Mouse (Mus musculus) ES-E14 (cell line): ENCODE data around the gene Prr5l.

ENCODE experiments used
- HCFC1 ChIP-seq: IDR thresholded peaks from 2 replicates; pipeline ENCODE4 v1.6.1; 2012; ENCODE audit warnings: low read length, inconsistent platforms, borderline replicate concordance; ENCODE audit not compliant: insufficient read depth
- MAFK ChIP-seq: IDR thresholded peaks from 2 replicates; pipeline ENCODE4 v1.6.1; 2014; ENCODE audit warnings: mild to moderate bottlenecking, low read depth, low read length, inconsistent platforms; ENCODE audit not compliant: insufficient read depth
- ZC3H11A ChIP-seq: IDR thresholded peaks from 2 replicates; pipeline ENCODE4 v1.6.1; 2012; ENCODE audit warnings: low read depth, mild to moderate bottlenecking, inconsistent platforms, low read length, borderline replicate concordance

DNA sequence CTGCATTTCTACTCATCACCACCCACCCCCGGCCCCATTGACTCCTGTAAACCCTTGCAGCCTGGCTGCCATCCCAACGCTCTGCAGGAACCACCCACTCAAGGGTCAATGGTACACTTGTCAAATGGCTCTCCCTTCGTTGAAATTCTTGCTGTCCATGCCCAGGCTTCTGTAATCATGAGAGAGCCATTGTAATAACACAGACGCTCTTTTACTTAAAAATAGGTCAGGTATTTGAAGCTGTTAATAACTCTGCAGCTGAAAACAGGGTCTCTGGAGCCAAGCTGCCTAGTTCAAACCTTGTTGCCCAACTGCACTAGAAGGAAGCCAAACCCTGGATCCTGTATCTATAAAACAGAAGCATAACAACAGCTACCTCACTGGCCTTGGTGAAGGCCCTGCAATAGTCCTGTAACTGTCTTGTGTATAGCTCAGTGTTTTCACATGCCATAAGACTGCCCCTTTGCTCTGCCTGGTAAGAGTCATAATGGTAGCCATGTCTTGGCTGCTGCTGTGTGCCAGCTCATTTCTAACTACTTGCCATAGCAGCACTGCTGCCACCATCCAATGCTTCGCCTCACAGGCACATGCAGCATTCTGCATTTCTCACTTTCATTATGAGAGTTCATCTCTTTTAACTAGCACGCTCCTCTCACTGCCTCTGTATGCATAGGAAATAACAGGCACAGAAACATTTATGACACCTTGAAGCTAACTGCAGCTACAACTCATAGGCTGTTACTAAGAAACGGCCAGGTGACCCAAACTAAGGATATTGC, 63.7 kb downstream of the Prr5l start:
- TF ChIP-seq HCFC1, result no peak
- no peak for TF ChIP-seq MAFK
- no peak for TF ChIP-seq ZC3H11A
